Mouse (Mus musculus) lung, postnatal 0 days (tissue): ENCODE data around the gene Epb41l2. TPM values are rescaled to one million over a fixed set of nuclear protein-coding genes. Genes with fewer than 3 reads are reported as not detected.

Experiments
- ATAC-seq: fragments of 200-750 bp; cut with Nextera tagmentation; 2 replicates; pipeline ENCODE4 v1.8.0; 2017; ENCODE audit warnings: moderate library complexity
- DNase-seq: peaks from one replicate; pipeline ENCODE4 v3.0.0-alpha.2; 2016; ENCODE audit warnings: low spot score
- H3K27ac ChIP-seq: fragments of 300-500 bp; sonication (generic); 2 replicates; pipeline ENCODE4 v1.5.1; 2014; ENCODE audit warnings: antibody characterized with exemption, mild to moderate bottlenecking, low read length, mixed read lengths
- H3K27me3 ChIP-seq: fragments of 300-500 bp; sonication (generic); replicated peaks from 2 replicates; pipeline ENCODE4 v1.6.1; 2014; ENCODE audit warnings: low read length, mixed read lengths; ENCODE audit not compliant: insufficient read depth
- H3K36me3 ChIP-seq: fragments of 300-500 bp; sonication (generic); 2 replicates; pipeline ENCODE4 v1.6.1; 2014; ENCODE audit warnings: low read length, mixed read lengths; ENCODE audit not compliant: insufficient read depth
- H3K4me1 ChIP-seq: fragments of 300-500 bp; sonication (generic); 2 replicates; pipeline ENCODE4 v1.6.1; 2014; ENCODE audit warnings: antibody characterized with exemption, low read depth, low read length, mixed read lengths; ENCODE audit not compliant: insufficient read depth
- H3K4me2 ChIP-seq: fragments of 300-500 bp; sonication (generic); replicated peaks from 2 replicates; pipeline ENCODE4 v1.6.1; 2014; ENCODE audit warnings: low read depth, mild to moderate bottlenecking, low read length, moderate library complexity, mixed read lengths
- H3K4me3 ChIP-seq: fragments of 300-500 bp; sonication (generic); 2 replicates; pipeline ENCODE4 v1.5.1; 2014; ENCODE audit warnings: low read depth, low read length
- H3K9ac ChIP-seq: fragments of 300-500 bp; sonication (generic); replicated peaks from 2 replicates; pipeline ENCODE4 v1.6.1; 2014; ENCODE audit warnings: low read depth, mild to moderate bottlenecking
- H3K9me3 ChIP-seq: fragments of 300-500 bp; sonication (generic); 2 replicates; pipeline ENCODE4 v1.6.1; 2016; ENCODE audit warnings: low read length, mixed read lengths
- CTCF ChIP-seq: IDR thresholded peaks from 2 replicates; pipeline ENCODE4 v1.5.1; 2016; ENCODE audit warnings: antibody characterized with exemption, mild to moderate bottlenecking
- EP300 ChIP-seq: IDR thresholded peaks from 2 replicates; pipeline ENCODE4 v1.6.1; 2016; ENCODE audit warnings: antibody characterized with exemption, mild to moderate bottlenecking, control low read depth
- WGBS: fragments of 180-500 bp; shearing (Covaris S2); extraction: QIAGEN DNeasy Blood & Tissue Kit; methylation state at CpG from one replicate; pipeline ENCODE4 v1.1.7; 2014; 5-methylcytosine and 5-hydroxymethylcytosine counted together
- polyA plus RNA-seq: library from polyadenylated mRNA; unstranded; fragments of >200 nt; fragmentation: Nextera tagmentation; extraction: Ambion mirVana; gene quantifications from 2 replicates; pipeline ENCODE4 v1.2.1, GENCODE M21; 2015

The Epb41l2 gene
- polyA plus RNA-seq, 1 experiment from 2014 or later, result 48.2 TPM

DNA sequence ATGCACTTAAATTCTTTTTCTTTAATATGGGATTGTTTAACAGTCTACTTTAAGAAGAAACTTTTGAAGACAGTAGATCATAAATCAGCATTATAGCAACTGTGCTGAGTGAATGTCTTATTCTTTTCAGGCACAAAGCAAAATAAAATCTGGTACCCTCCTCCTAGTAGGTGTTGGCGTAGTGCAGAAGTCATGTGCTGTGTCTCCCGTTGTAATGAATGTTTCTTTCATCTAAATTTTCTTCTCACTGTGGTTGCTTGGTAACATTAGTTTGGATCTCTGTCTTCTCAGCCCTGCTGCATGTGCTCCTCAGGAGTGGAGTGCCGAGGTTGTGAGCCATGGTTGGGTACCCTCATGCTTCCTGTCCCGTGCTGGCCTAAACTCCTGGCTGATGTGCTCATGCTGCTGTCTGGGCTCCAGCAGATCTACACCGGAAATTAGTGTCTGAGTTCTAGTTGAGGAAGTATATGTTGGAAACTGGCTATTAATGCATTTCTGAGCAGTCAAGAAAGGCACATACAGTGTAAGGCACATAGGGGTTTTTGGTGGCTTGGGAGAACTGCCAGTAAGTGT is 87.4 kb downstream of the Epb41l2 start:
- DNase-seq (peak; percentile 66), ATAC-seq (peak; percentile 78)
- Histone ChIP-seq H3K4me2 (no peak overlapping the region), H3K9me3 (no peaks in the 10 kb centered on the region), H3K27ac (peak overlapping the region; percentile 27; the same call in 1 of the 2 replicates), H3K9ac (no peak overlapping the region), H3K4me1 (0 out of 2 replicates have a peak, but pooled peaks cover 3% of the 10 kb centered on the region), H3K27me3 (no peaks in the 10 kb centered on the region), H3K36me3 (0 out of 2 replicates have a peak, but pooled peaks cover 10% of the 10 kb centered on the region), H3K4me3 (no peak overlapping the region)
- WGBS, result 42% methylated on average over 5 of the region's 5 CpGs
- no peak for TF ChIP-seq CTCF
- peak; percentile 50; the same call in 1 of the 2 replicates for TF ChIP-seq EP300

DNA sequence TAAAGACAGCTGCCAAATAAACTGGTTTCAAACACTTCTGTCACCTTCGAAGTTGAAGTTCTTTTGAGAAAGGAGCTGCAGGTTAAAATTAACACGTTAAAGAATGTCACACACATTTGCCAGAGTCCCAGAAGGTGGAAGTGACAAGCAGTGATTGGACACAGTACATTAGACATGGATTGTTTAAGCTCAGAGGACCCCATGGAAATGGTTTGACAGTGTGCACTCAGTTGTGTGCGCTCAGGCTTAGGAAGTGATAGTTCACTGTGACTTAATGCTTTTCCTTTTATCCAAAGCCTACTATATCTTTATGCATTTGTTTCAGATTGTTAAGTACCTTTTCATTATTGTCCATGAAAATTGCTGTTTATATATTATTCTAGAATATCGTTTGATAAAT is 89.1 kb downstream of the Epb41l2 start:
- Histone ChIP-seq H3K27me3 (no peaks in the 10 kb centered on the region), H3K4me1 (0 out of 2 replicates have a peak, but pooled peaks cover 3% of the 10 kb centered on the region), H3K4me3 (no peak overlapping the region), H3K4me2 (no peak overlapping the region), H3K9ac (no peak overlapping the region), H3K27ac (no peak overlapping the region), H3K9me3 (no peaks in the 10 kb centered on the region), H3K36me3 (0 out of 2 replicates have a peak, but pooled peaks cover 10% of the 10 kb centered on the region)
- no peak for ATAC-seq
- WGBS, result 61% methylated on average over 4 of the region's 4 CpGs
- no peak for TF ChIP-seq CTCF
- TF ChIP-seq EP300, result no peak
- DNase-seq, result no peak

DNA sequence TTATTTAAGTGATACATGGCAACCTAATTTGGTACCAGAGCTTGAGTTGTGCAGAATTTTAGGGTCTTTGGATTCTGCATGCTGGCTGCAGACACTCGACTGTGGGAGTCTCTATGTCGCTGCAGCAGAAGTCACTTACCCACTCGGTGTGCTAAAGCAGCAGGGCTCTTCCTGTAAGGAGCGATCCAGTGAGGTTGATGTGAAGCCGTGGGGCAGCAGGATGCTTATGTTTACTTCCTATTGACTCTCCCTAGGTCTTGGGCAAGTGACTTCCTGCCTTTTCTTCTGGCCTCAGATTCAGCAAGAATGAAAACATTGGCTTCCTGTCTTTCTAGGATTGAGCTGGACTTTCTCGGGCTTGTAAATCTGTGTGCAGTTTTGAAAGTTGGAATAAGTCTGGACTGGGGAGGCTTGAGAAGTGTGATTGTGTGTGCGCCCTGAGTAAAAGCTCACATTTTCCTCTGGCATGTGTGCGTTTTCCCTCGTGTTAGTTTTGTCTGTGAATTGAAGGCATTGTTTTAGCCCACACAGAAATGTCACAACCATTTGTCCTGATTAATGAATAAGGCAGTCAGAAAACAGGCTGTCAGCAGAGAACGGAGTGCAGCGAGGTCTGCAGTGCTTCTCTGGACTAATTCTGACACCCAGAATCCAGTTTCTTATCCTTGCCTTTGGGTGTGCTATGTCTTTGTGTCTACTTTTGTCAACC is 89.9 kb downstream of the Epb41l2 start:
- no peak overlapping the region for H3K4me3 ChIP-seq
- ATAC-seq (peak; percentile 82), DNase-seq (peak; percentile 75)
- no peaks in the 10 kb centered on the region for H3K9me3 ChIP-seq
- H3K36me3 ChIP-seq, result 0 out of 2 replicates have a peak, but pooled peaks cover 5% of the 10 kb centered on the region
- 22% methylated on average over 11 of the region's 11 CpGs for WGBS
- peak; percentile 85 for TF ChIP-seq EP300
- no peak for TF ChIP-seq CTCF
- H3K4me1 ChIP-seq, result 0 out of 2 replicates have a peak, but pooled peaks cover 3% of the 10 kb centered on the region
- H3K4me2 ChIP-seq, result peak overlapping the region; percentile 39; the same call in 1 of the 2 replicates
- peak overlapping the region; percentile 73 for H3K27ac ChIP-seq
- H3K27me3 ChIP-seq, result no peaks in the 10 kb centered on the region
- H3K9ac ChIP-seq, result no peak overlapping the region

DNA sequence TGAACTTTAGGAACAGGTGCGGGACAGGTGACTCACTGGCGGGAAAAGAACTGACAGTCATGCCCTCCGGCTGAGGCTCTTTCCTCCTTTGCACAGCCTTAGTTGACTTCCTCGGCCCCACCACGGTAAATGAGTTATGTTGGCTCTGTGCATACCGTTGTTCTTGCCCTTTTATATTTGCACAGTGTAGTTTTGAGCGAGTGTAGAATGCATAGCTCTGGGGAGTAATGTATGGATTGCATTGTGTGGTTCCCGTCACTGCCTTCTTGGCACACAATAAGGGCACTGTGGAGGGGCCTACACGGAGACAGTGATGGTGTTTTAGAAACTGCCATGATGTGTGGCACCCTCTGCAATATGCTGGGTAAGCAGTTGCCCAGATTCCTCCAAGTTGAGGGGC is 93.6 kb downstream of the Epb41l2 start:
- Histone ChIP-seq H3K4me2 (no peak overlapping the region), H3K9ac (no peak overlapping the region), H3K27me3 (no peaks in the 10 kb centered on the region), H3K9me3 (no peaks in the 10 kb centered on the region), H3K4me1 (0 out of 2 replicates have a peak, but pooled peaks cover 3% of the 10 kb centered on the region), H3K36me3 (no peaks in the 10 kb centered on the region), H3K27ac (no peak overlapping the region), H3K4me3 (no peak overlapping the region)
- ATAC-seq, result no peak
- DNase-seq, result no peak
- no peak for TF ChIP-seq CTCF
- no peak for TF ChIP-seq EP300
- 55% methylated on average over 9 of the region's 9 CpGs for WGBS

DNA sequence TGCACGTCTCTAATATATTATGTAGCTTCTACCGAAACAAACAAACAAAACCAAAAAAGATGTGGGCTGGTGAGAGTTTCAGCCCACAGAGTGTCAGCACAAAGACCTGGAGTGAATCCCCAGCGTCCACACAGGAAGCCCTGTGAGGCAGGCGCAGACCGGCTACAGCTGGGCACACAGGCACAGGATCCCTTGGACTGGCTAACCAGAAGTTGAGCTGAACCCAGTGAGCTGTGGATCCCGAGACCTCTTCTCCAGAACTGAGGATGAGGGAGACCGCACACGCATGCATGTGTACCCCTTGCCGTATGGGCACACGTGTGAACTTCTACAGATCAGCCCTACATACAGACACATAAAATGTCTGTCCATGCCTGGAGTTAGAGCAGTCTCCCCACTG is 94.2 kb downstream of the Epb41l2 start:
- Histone ChIP-seq H3K27ac (no peak overlapping the region), H3K9me3 (no peaks in the 10 kb centered on the region), H3K4me1 (0 out of 2 replicates have a peak, but pooled peaks cover 3% of the 10 kb centered on the region), H3K27me3 (no peaks in the 10 kb centered on the region), H3K4me2 (no peak overlapping the region), H3K36me3 (no peaks in the 10 kb centered on the region), H3K9ac (no peak overlapping the region), H3K4me3 (no peak overlapping the region)
- TF ChIP-seq EP300 (no peak), CTCF (no peak)
- WGBS, result 84% methylated on average over 10 of the region's 10 CpGs
- ATAC-seq (no peak), DNase-seq (no peak)

DNA sequence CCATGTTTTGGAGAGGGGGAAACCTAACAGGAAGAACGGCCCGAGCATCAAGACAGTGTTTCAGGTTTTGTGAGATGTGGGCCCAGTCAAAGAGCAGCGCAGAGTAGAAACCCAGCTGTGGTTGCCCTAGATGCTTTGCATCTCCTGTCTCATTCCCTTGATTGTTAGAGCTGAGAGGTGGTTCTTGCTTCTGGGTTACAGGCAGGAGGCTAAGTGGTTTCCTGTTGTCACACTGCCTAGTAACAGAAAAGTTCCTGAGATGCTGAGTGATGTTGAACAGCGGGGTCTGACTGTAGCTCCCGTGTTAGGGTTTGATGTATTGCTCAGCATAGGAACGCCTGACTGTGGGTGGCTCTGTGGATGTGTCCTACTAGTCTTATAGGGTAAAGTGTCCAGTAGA is 97.5 kb downstream of the Epb41l2 start:
- no peaks in the 10 kb centered on the region; the same call in 1 of the 2 replicates for H3K36me3 ChIP-seq
- no peaks in the 10 kb centered on the region for H3K9me3 ChIP-seq
- TF ChIP-seq CTCF (no peak), EP300 (no peak)
- H3K27me3 ChIP-seq, result no peaks in the 10 kb centered on the region
- no peak overlapping the region for H3K4me2 ChIP-seq
- DNase-seq, result no peak
- H3K27ac ChIP-seq, result no peak overlapping the region
- no peak overlapping the region for H3K9ac ChIP-seq
- ATAC-seq, result no peak
- WGBS, result 71% methylated on average over 6 of the region's 6 CpGs
- H3K4me1 ChIP-seq, result no peaks in the 10 kb centered on the region
- H3K4me3 ChIP-seq, result no peak overlapping the region
